In genomic region chr6:86047510-86047909, GRCm38 (mm10) we compare ENCODE assay signal across 36 mouse cellular contexts. TPM values are rescaled to one million over a fixed set of nuclear protein-coding genes. Genes with fewer than 3 reads are reported as not detected.
DNase-seq lines count a peak whose midpoint lies in the region; ATAC-seq and TF ChIP-seq lines count a peak whose summit lies in the region.
"Had no signal": no experiment of that assay in that cellular context is flagged by ENCODE, and none has a peak within 500 bp of the region (broad histone marks: within the 10 kb centered on the region; RNA-seq: fewer than 3 reads in every experiment).

No protein-coding gene starts in this region.

- no peak overlapping the region for H3K9ac ChIP-seq in hindbrain, postnatal 0 days (replicated peaks; ENCODE audit: low read length)
- H3K9ac ChIP-seq in hindbrain, embryonic 16.5 days (ENCODE audit: low read depth, low read length): no peak overlapping the region
- no peak overlapping the region for H3K9ac ChIP-seq in neural tube, embryonic 13.5 days
- H3K9ac ChIP-seq: forebrain, embryonic 12.5 days; heart, embryonic 13.5 days; limb, embryonic 15.5 days; liver, embryonic 13.5 days; neural tube, embryonic 15.5 days; stomach, embryonic 15.5 days had no signal

- ATAC-seq in hindbrain, postnatal 0 days: no peak
- ATAC-seq in hindbrain, embryonic 16.5 days: no peak
- no peak for ATAC-seq in neural tube, embryonic 13.5 days (ENCODE audit: low read depth)
- ATAC-seq: intestine, embryonic 16.5 days; lung, postnatal 0 days had no signal

- H3K36me3 ChIP-seq in hindbrain, postnatal 0 days (ENCODE audit: insufficient read depth, low read length): no peaks in the 10 kb centered on the region
- H3K36me3 ChIP-seq in hindbrain, embryonic 16.5 days (ENCODE audit: control insufficient read depth, insufficient read depth, low read length): no peaks in the 10 kb centered on the region
- peaks cover 3% of the 10 kb centered on the region; the same call in 1 of the 2 replicates for H3K36me3 ChIP-seq in neural tube, embryonic 13.5 days
- H3K36me3 ChIP-seq: forebrain, embryonic 12.5 days; heart, embryonic 13.5 days; limb, embryonic 10.5 days; limb, embryonic 15.5 days; liver, embryonic 13.5 days; neural tube, embryonic 15.5 days; stomach, embryonic 15.5 days had no signal

- no peak for DNase-seq in hindbrain, postnatal 0 days (ENCODE audit: low spot score)
- no peak for DNase-seq in layer of hippocampus, adult 2 months (ENCODE audit: low spot score in 2 of 2)
- DNase-seq in layer of hippocampus, adult 9-10 months (ENCODE audit: low spot score): no peak
- DNase-seq in neural tube, embryonic 10.5 days (ENCODE audit: extremely low spot score, low spot score): no peak
- DNase-seq: adrenal gland, postnatal 25 days; B cell, adult 2 months; cerebellum, adult 11-12 months; cerebellum, adult 9-11 months; heart, adult 2 months; heart, postnatal 10 days; liver, embryonic 13.5 days; lung, adult 18-20 months; lung, postnatal 4 days; right cerebral cortex, postnatal 25 days had no signal

- TF ChIP-seq CTCF in hindbrain, postnatal 0 days (IDR thresholded peaks at IDR 0.05; ENCODE audit: low read depth): no peak
- no peak for TF ChIP-seq CTCF in layer of hippocampus, adult 2 months (conservative IDR thresholded peaks at IDR 0.05)

- H3K9me3 ChIP-seq in hindbrain, postnatal 0 days (ENCODE audit: low read length): no peaks in the 10 kb centered on the region
- no peaks in the 10 kb centered on the region for H3K9me3 ChIP-seq in hindbrain, embryonic 16.5 days (ENCODE audit: control insufficient read depth, low read length)
- H3K9me3 ChIP-seq in neural tube, embryonic 13.5 days: no peaks in the 10 kb centered on the region
- H3K9me3 ChIP-seq: forebrain, embryonic 12.5 days; heart, embryonic 13.5 days; limb, embryonic 10.5 days; limb, embryonic 15.5 days; liver, embryonic 13.5 days; megakaryocyte, embryonic 14.5 days; neural tube, embryonic 15.5 days; stomach, embryonic 15.5 days had no signal

- no peaks in the 10 kb centered on the region for H3K27me3 ChIP-seq in hindbrain, postnatal 0 days (ENCODE audit: insufficient read depth, low read length)
- no peaks in the 10 kb centered on the region for H3K27me3 ChIP-seq in hindbrain, embryonic 16.5 days (replicated peaks; ENCODE audit: control insufficient read depth, insufficient read depth, low read length)
- H3K27me3 ChIP-seq in neural tube, embryonic 13.5 days: no peaks in the 10 kb centered on the region
- H3K27me3 ChIP-seq: forebrain, embryonic 12.5 days; heart, embryonic 13.5 days; limb, embryonic 15.5 days; neural tube, embryonic 15.5 days; stomach, embryonic 15.5 days had no signal

- H3K4me3 ChIP-seq in hindbrain, postnatal 0 days (ENCODE audit: low read length): no peak overlapping the region
- H3K4me3 ChIP-seq in hindbrain, embryonic 16.5 days (ENCODE audit: low read length): no peak overlapping the region
- no peak overlapping the region for H3K4me3 ChIP-seq in layer of hippocampus, adult 2 months
- H3K4me3 ChIP-seq in neural tube, embryonic 13.5 days: no peak overlapping the region
- H3K4me3 ChIP-seq: erythroblast, embryonic 14.5 days; forebrain, embryonic 12.5 days; heart, adult 2 months; heart, embryonic 13.5 days; limb, embryonic 10.5 days; limb, embryonic 15.5 days; liver, embryonic 13.5 days; megakaryocyte, embryonic 14.5 days; neural tube, embryonic 15.5 days; stomach, embryonic 15.5 days had no signal

- no peak overlapping the region for H3K4me2 ChIP-seq in hindbrain, postnatal 0 days (ENCODE audit: low read depth, low read length)
- H3K4me2 ChIP-seq in hindbrain, embryonic 16.5 days (ENCODE audit: low read length): no peak overlapping the region
- no peak overlapping the region for H3K4me2 ChIP-seq in neural tube, embryonic 13.5 days
- H3K4me2 ChIP-seq: forebrain, embryonic 12.5 days; heart, embryonic 13.5 days; limb, embryonic 15.5 days; liver, embryonic 13.5 days; neural tube, embryonic 15.5 days; stomach, embryonic 15.5 days had no signal

- H3K27ac ChIP-seq in hindbrain, postnatal 0 days: 0 out of 2 replicates have a peak overlapping the region, but pooled peaks have one; percentile 4
- no peak overlapping the region for H3K27ac ChIP-seq in hindbrain, embryonic 16.5 days (ENCODE audit: low read depth, low read length)
- H3K27ac ChIP-seq in layer of hippocampus, adult 2 months: peak overlapping the region; percentile 94
- H3K27ac ChIP-seq in neural tube, embryonic 13.5 days (replicated peaks): peak overlapping the region; percentile 1; the same call in 1 of the 2 replicates
- H3K27ac ChIP-seq: forebrain, embryonic 12.5 days; heart, adult 2 months; heart, embryonic 13.5 days; limb, embryonic 10.5 days; limb, embryonic 15.5 days; liver, embryonic 13.5 days; neural tube, embryonic 15.5 days; stomach, embryonic 15.5 days had no signal

- peaks cover 21% of the 10 kb centered on the region for H3K4me1 ChIP-seq in hindbrain, postnatal 0 days (ENCODE audit: insufficient read depth, low read length)
- H3K4me1 ChIP-seq in hindbrain, embryonic 16.5 days (ENCODE audit: control insufficient read depth, insufficient read depth, low read depth, low read length): peaks cover 39% of the 10 kb centered on the region
- peaks cover 65% of the 10 kb centered on the region for H3K4me1 ChIP-seq in neural tube, embryonic 13.5 days (replicated peaks)
- H3K4me1 ChIP-seq: limb, embryonic 15.5 days; stomach, embryonic 15.5 days had no signal

- WGBS in hindbrain, postnatal 0 days: 85% methylated on average over 11 of the region's 11 CpGs
- WGBS in hindbrain, embryonic 16.5 days: 88% methylated on average over 11 of the region's 11 CpGs
- 86% methylated on average over 11 of the region's 11 CpGs for WGBS in neural tube, embryonic 13.5 days

RNA-seq across cellular contexts. Expression of gene Add2, which starts 19.0 kb away (rescaled TPM):
- total RNA-seq in hindbrain, postnatal 0 days (2014; rRNA removed): 132 and 149 TPM in 2 replicates
- 84.6 and 90.0 TPM in 2 replicates for polyA plus RNA-seq in hindbrain, postnatal 0 days (2015; fragmentation: Nextera tagmentation; extraction: Ambion mirVana)
- polyA plus RNA-seq in hindbrain, embryonic 16.5 days (2015; fragmentation: Nextera tagmentation; extraction: Ambion mirVana): 132 and 139 TPM in 2 replicates
- total RNA-seq in layer of hippocampus, adult 2 months (2021): 100 to 1,000 TPM; 277 to 286 TPM
- 137 and 148 TPM in 2 replicates for polyA plus RNA-seq in neural tube, embryonic 13.5 days (2015; fragmentation: Nextera tagmentation; extraction: Ambion mirVana)

RNA-seq across cellular contexts. Expression of gene Figla, which starts 31.5 kb away (rescaled TPM):
- total RNA-seq in hindbrain, postnatal 0 days (2014; rRNA removed): not detected in 2 replicates
- not detected in 2 replicates for polyA plus RNA-seq in hindbrain, postnatal 0 days (2015; fragmentation: Nextera tagmentation; extraction: Ambion mirVana)
- not detected in 2 replicates for polyA plus RNA-seq in hindbrain, embryonic 16.5 days (2015; fragmentation: Nextera tagmentation; extraction: Ambion mirVana)
- total RNA-seq in layer of hippocampus, adult 2 months (2021): not detected
- not detected in 2 replicates for polyA plus RNA-seq in neural tube, embryonic 13.5 days (2015; fragmentation: Nextera tagmentation; extraction: Ambion mirVana)
- total RNA-seq: adrenal gland, adult 18-20 months; adrenal gland, postnatal 25 days; common myeloid progenitor, adult 5-6 weeks; gastrocnemius, adult 8-10 months; gastrocnemius, postnatal 4 days; heart, adult 2 months; heart, postnatal 10 days; hematopoietic stem cell, adult 5-6 weeks; layer of hippocampus, adult 18-20 months; layer of hippocampus, postnatal 25 days; left cerebral cortex, postnatal 10 days had no signal
- polyA plus RNA-seq: embryonic facial prominence, embryonic 14.5 days; erythroblast, embryonic 14.5 days; forebrain, embryonic 12.5 days; heart, adult 2 months; heart, embryonic 13.5 days; intestine, embryonic 16.5 days; kidney, embryonic 16.5 days; limb, embryonic 10.5 days; limb, embryonic 15.5 days; liver, embryonic 13.5 days; lung, postnatal 0 days; neural tube, embryonic 15.5 days; stomach, embryonic 15.5 days had no signal
